ENCODE assay signal across 23 mouse cellular contexts in the genomic region with DNA sequence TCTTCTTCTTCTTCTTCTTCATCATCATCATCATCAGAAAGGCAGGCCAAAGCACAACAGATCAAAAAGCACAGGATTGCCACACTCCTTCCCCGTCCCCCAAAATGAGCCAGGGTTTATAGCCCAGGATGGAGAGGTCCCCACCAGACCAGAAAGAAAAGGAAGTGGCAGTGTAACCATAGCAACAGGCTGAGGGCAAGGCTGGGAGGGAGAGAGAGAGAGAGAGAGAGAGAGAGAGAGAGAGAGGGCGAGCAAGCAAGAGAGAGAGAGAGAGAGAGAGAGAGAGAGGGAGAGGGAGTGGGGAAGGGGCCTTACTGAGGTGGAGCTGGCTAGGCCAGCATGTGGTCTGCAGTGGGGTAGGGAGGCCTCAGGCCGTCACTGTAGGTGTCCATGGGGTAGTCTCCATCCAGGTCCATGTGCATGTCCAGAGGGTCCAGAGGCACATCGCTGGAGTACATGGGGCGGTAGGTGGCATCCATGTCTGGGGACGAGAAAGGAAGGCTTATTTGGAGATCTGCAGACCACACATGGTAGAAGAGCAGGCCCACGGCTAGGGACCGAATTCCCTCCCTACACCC. TPM values are rescaled to one million over a fixed set of nuclear protein-coding genes. Genes with fewer than 3 reads are reported as not detected.
DNase-seq lines count a peak whose midpoint lies in the region; ATAC-seq lines count a peak whose summit lies in the region.
"Had no signal": no experiment of that assay in that cellular context is flagged by ENCODE, and none has a peak within 500 bp of the region (broad histone marks: within the 10 kb centered on the region; RNA-seq: fewer than 3 reads in every experiment).

No protein-coding gene starts in this region.

- peak; percentile 30 for DNase-seq in midbrain, embryonic 10.5 days (ENCODE audit: low spot score)
- peak; percentile 32 for DNase-seq in MEL-GATA-1-ER (ENCODE audit: extremely low read depth, low read depth)
- peak; percentile 49 for DNase-seq in midbrain, embryonic 14.5 days
- DNase-seq in layer of hippocampus, postnatal 36 days: no peak
- no peak for DNase-seq in thymus, adult 18-20 months
- DNase-seq: adrenal gland, postnatal 36 days; cerebellum, postnatal 10 days; gastrocnemius, postnatal 10 days; heart, postnatal 14 days; kidney, postnatal 10 days; thymus, postnatal 14 days had no signal

- 72% methylated on average over 7 of the region's 8 CpGs for WGBS in midbrain, embryonic 10.5 days
- WGBS in midbrain, embryonic 16.5 days: 68% methylated on average over 7 of the region's 8 CpGs
- 66% methylated on average over 7 of the region's 8 CpGs for WGBS in hindbrain, embryonic 13.5 days
- 65% methylated on average over 7 of the region's 8 CpGs for WGBS in midbrain, embryonic 14.5 days
- 73% methylated on average over 8 of the region's 8 CpGs for WGBS in intestine, embryonic 15.5 days

- peaks cover 10% of the 10 kb centered on the region for H3K4me1 ChIP-seq in midbrain, embryonic 10.5 days
- no peaks in the 10 kb centered on the region; the same call in 1 of the 2 replicates for H3K4me1 ChIP-seq in midbrain, embryonic 16.5 days (ENCODE audit: control insufficient read depth, insufficient read depth, low read length)
- no peaks in the 10 kb centered on the region for H3K4me1 ChIP-seq in hindbrain, embryonic 13.5 days (replicated peaks)
- H3K4me1 ChIP-seq in midbrain, embryonic 14.5 days (ENCODE audit: control insufficient read depth, insufficient read depth, low read length): no peaks in the 10 kb centered on the region
- no peaks in the 10 kb centered on the region for H3K4me1 ChIP-seq in intestine, embryonic 15.5 days (replicated peaks)
- H3K4me1 ChIP-seq: embryonic facial prominence, embryonic 15.5 days; forebrain, embryonic 15.5 days; lung, embryonic 15.5 days had no signal

- 0 out of 2 replicates have a peak overlapping the region, but pooled peaks have one; percentile 10 for H3K27ac ChIP-seq in midbrain, embryonic 10.5 days (replicated peaks)
- no peak overlapping the region for H3K27ac ChIP-seq in midbrain, embryonic 16.5 days (ENCODE audit: low read length)
- H3K27ac ChIP-seq in hindbrain, embryonic 13.5 days: no peak overlapping the region
- no peak overlapping the region for H3K27ac ChIP-seq in midbrain, embryonic 14.5 days (replicated peaks; ENCODE audit: low read depth, low read length)
- no peak overlapping the region for H3K27ac ChIP-seq in intestine, embryonic 15.5 days
- H3K27ac ChIP-seq: embryonic facial prominence, embryonic 15.5 days; forebrain, embryonic 15.5 days; liver, embryonic 12.5 days; lung, embryonic 15.5 days had no signal

- no peak overlapping the region for H3K9ac ChIP-seq in midbrain, embryonic 16.5 days (ENCODE audit: low read depth, low read length)
- no peak overlapping the region for H3K9ac ChIP-seq in hindbrain, embryonic 13.5 days
- H3K9ac ChIP-seq in midbrain, embryonic 14.5 days (replicated peaks; ENCODE audit: low read length): no peak overlapping the region
- no peak overlapping the region for H3K9ac ChIP-seq in intestine, embryonic 15.5 days
- H3K9ac ChIP-seq: embryonic facial prominence, embryonic 15.5 days; forebrain, embryonic 15.5 days; liver, embryonic 12.5 days; lung, embryonic 15.5 days had no signal

- no peak for ATAC-seq in midbrain, embryonic 16.5 days
- peak; percentile 32; the same call in 1 of the 2 replicates for ATAC-seq in hindbrain, embryonic 13.5 days (ENCODE audit: low FRiP score)
- no peak for ATAC-seq in midbrain, embryonic 14.5 days (ENCODE audit: low FRiP score, low TSS enrichment)
- ATAC-seq in intestine, embryonic 15.5 days: no peak
- ATAC-seq: CD4-positive, CD25-positive, alpha-beta regulatory T cell, adult 4 months; forebrain, embryonic 15.5 days; intestine, postnatal 0 days; liver, embryonic 12.5 days; Patski had no signal

- H3K9me3 ChIP-seq in midbrain, embryonic 10.5 days (replicated peaks): no peaks in the 10 kb centered on the region
- H3K9me3 ChIP-seq in midbrain, embryonic 16.5 days (replicated peaks; ENCODE audit: control insufficient read depth, low read length, poor library complexity, severe bottlenecking): no peaks in the 10 kb centered on the region
- H3K9me3 ChIP-seq in hindbrain, embryonic 13.5 days: no peaks in the 10 kb centered on the region
- no peaks in the 10 kb centered on the region for H3K9me3 ChIP-seq in midbrain, embryonic 14.5 days (ENCODE audit: control insufficient read depth, low read length)
- H3K9me3 ChIP-seq in intestine, embryonic 15.5 days: no peaks in the 10 kb centered on the region
- H3K9me3 ChIP-seq: embryonic facial prominence, embryonic 15.5 days; forebrain, embryonic 15.5 days; liver, embryonic 12.5 days; lung, embryonic 15.5 days; megakaryocyte, embryonic 14.5 days had no signal

- peaks cover 16% of the 10 kb centered on the region for H3K36me3 ChIP-seq in midbrain, embryonic 10.5 days
- peaks cover 49% of the 10 kb centered on the region for H3K36me3 ChIP-seq in midbrain, embryonic 16.5 days (ENCODE audit: control insufficient read depth, insufficient read depth, low read length)
- peaks cover 71% of the 10 kb centered on the region for H3K36me3 ChIP-seq in hindbrain, embryonic 13.5 days
- peaks cover 68% of the 10 kb centered on the region for H3K36me3 ChIP-seq in midbrain, embryonic 14.5 days (ENCODE audit: control insufficient read depth, insufficient read depth, low read length)
- H3K36me3 ChIP-seq in intestine, embryonic 15.5 days: peaks cover 47% of the 10 kb centered on the region

- no peak overlapping the region for H3K4me3 ChIP-seq in midbrain, embryonic 10.5 days
- no peak overlapping the region for H3K4me3 ChIP-seq in midbrain, embryonic 16.5 days (ENCODE audit: low read depth, low read length)
- no peak overlapping the region for H3K4me3 ChIP-seq in hindbrain, embryonic 13.5 days
- no peak overlapping the region for H3K4me3 ChIP-seq in midbrain, embryonic 14.5 days (replicated peaks; ENCODE audit: low read depth, low read length)
- H3K4me3 ChIP-seq in intestine, embryonic 15.5 days (replicated peaks): no peak overlapping the region
- H3K4me3 ChIP-seq: embryonic facial prominence, embryonic 15.5 days; forebrain, embryonic 15.5 days; liver, embryonic 12.5 days; lung, embryonic 15.5 days; megakaryocyte, embryonic 14.5 days had no signal

- no peaks in the 10 kb centered on the region for H3K27me3 ChIP-seq in midbrain, embryonic 10.5 days (ENCODE audit: low read depth, poor library complexity, severe bottlenecking)
- no peaks in the 10 kb centered on the region for H3K27me3 ChIP-seq in midbrain, embryonic 16.5 days (ENCODE audit: control insufficient read depth, insufficient read depth, low read depth, low read length)
- H3K27me3 ChIP-seq in hindbrain, embryonic 13.5 days: no peaks in the 10 kb centered on the region
- H3K27me3 ChIP-seq in midbrain, embryonic 14.5 days (ENCODE audit: control insufficient read depth, insufficient read depth, low read length): no peaks in the 10 kb centered on the region
- no peaks in the 10 kb centered on the region for H3K27me3 ChIP-seq in intestine, embryonic 15.5 days (replicated peaks)
- H3K27me3 ChIP-seq: embryonic facial prominence, embryonic 15.5 days; forebrain, embryonic 15.5 days; liver, embryonic 12.5 days; lung, embryonic 15.5 days; Patski had no signal

- H3K4me2 ChIP-seq in midbrain, embryonic 16.5 days (ENCODE audit: low read length): no peak overlapping the region
- H3K4me2 ChIP-seq in hindbrain, embryonic 13.5 days: no peak overlapping the region
- H3K4me2 ChIP-seq in midbrain, embryonic 14.5 days (ENCODE audit: low read length): no peak overlapping the region
- H3K4me2 ChIP-seq in intestine, embryonic 15.5 days (replicated peaks): no peak overlapping the region
- H3K4me2 ChIP-seq: embryonic facial prominence, embryonic 15.5 days; forebrain, embryonic 15.5 days; liver, embryonic 12.5 days; lung, embryonic 15.5 days had no signal

RNA-seq across cellular contexts. Expression of a gene that starts 16.1 kb away (rescaled TPM):
- 36.6 and 40.2 TPM in 2 replicates for polyA plus RNA-seq in midbrain, embryonic 10.5 days (2016; fragmentation: Nextera tagmentation; extraction: Ambion mirVana)
- polyA plus RNA-seq in midbrain, embryonic 16.5 days (2015; fragmentation: Nextera tagmentation; extraction: Ambion mirVana): 417 and 440 TPM in 2 replicates
- polyA plus RNA-seq in hindbrain, embryonic 13.5 days (2015; fragmentation: Nextera tagmentation; extraction: Ambion mirVana): 94.1 and 94.4 TPM in 2 replicates
- polyA plus RNA-seq in midbrain, embryonic 14.5 days (2014; fragmentation: Nextera tagmentation; extraction: Ambion mirVana): 108 and 170 TPM in 2 replicates
- total RNA-seq in layer of hippocampus, postnatal 36 days (2021): 100 to 1,000 TPM; 148 to 154 TPM
- polyA plus RNA-seq in intestine, embryonic 15.5 days (2015; fragmentation: Nextera tagmentation; extraction: Ambion mirVana): 13.9 and 15.5 TPM in 2 replicates

RNA-seq across cellular contexts. Expression of a gene that starts 25.5 kb away (rescaled TPM):
- 32.4 and 41.8 TPM in 2 replicates for polyA plus RNA-seq in midbrain, embryonic 10.5 days (2016; fragmentation: Nextera tagmentation; extraction: Ambion mirVana)
- polyA plus RNA-seq in midbrain, embryonic 16.5 days (2015; fragmentation: Nextera tagmentation; extraction: Ambion mirVana): 99.7 and 109 TPM in 2 replicates
- 65.5 and 73.9 TPM in 2 replicates for polyA plus RNA-seq in hindbrain, embryonic 13.5 days (2015; fragmentation: Nextera tagmentation; extraction: Ambion mirVana)
- 70.0 and 75.2 TPM in 2 replicates for polyA plus RNA-seq in midbrain, embryonic 14.5 days (2014; fragmentation: Nextera tagmentation; extraction: Ambion mirVana)
- 10 to 100 TPM; 36.5 to 39.8 TPM for total RNA-seq in layer of hippocampus, postnatal 36 days (2021)
- 133 and 139 TPM in 2 replicates for polyA plus RNA-seq in intestine, embryonic 15.5 days (2015; fragmentation: Nextera tagmentation; extraction: Ambion mirVana)

RNA-seq across cellular contexts. Expression of a gene that starts 37.9 kb away (rescaled TPM):
- 0.56 TPM in 1 of 2 replicates, not detected in the other for polyA plus RNA-seq in midbrain, embryonic 10.5 days (2016; fragmentation: Nextera tagmentation; extraction: Ambion mirVana)
- polyA plus RNA-seq in midbrain, embryonic 16.5 days (2015; fragmentation: Nextera tagmentation; extraction: Ambion mirVana): 0.46 and 1.6 TPM in 2 replicates
- 0.66 and 1.7 TPM in 2 replicates for polyA plus RNA-seq in hindbrain, embryonic 13.5 days (2015; fragmentation: Nextera tagmentation; extraction: Ambion mirVana)
- 0.93 and 1.3 TPM in 2 replicates for polyA plus RNA-seq in midbrain, embryonic 14.5 days (2014; fragmentation: Nextera tagmentation; extraction: Ambion mirVana)
- total RNA-seq in layer of hippocampus, postnatal 36 days (2021): not detected
- 2.1 and 2.4 TPM in 2 replicates for polyA plus RNA-seq in intestine, embryonic 15.5 days (2015; fragmentation: Nextera tagmentation; extraction: Ambion mirVana)
- total RNA-seq: adrenal gland, postnatal 36 days; gastrocnemius, postnatal 10 days; heart, postnatal 14 days; left cerebral cortex, postnatal 36 days had no signal
- polyA plus RNA-seq: CD4-positive, CD25-positive, alpha-beta regulatory T cell, adult 4 months; liver, embryonic 12.5 days; lung, embryonic 15.5 days; Patski had no signal

RNA-seq across cellular contexts. Expression of a gene that starts 42.6 kb away (rescaled TPM):
- 23.4 and 26.8 TPM in 2 replicates for polyA plus RNA-seq in midbrain, embryonic 10.5 days (2016; fragmentation: Nextera tagmentation; extraction: Ambion mirVana)
- 20.7 and 20.8 TPM in 2 replicates for polyA plus RNA-seq in midbrain, embryonic 16.5 days (2015; fragmentation: Nextera tagmentation; extraction: Ambion mirVana)
- polyA plus RNA-seq in hindbrain, embryonic 13.5 days (2015; fragmentation: Nextera tagmentation; extraction: Ambion mirVana): 17.6 and 20.2 TPM in 2 replicates
- 13.9 and 16.4 TPM in 2 replicates for polyA plus RNA-seq in midbrain, embryonic 14.5 days (2014; fragmentation: Nextera tagmentation; extraction: Ambion mirVana)
- total RNA-seq in layer of hippocampus, postnatal 36 days (2021): 1 to 10 TPM; 8.7 to 9.4 TPM
- polyA plus RNA-seq in intestine, embryonic 15.5 days (2015; fragmentation: Nextera tagmentation; extraction: Ambion mirVana): 44.1 and 45.4 TPM in 2 replicates
- polyA plus RNA-seq: CD4-positive, CD25-positive, alpha-beta regulatory T cell, adult 4 months had no signal

RNA-seq across cellular contexts. Expression of a gene that starts 43.4 kb away (rescaled TPM):
- polyA plus RNA-seq in midbrain, embryonic 10.5 days (2016; fragmentation: Nextera tagmentation; extraction: Ambion mirVana): 44.6 and 49.7 TPM in 2 replicates
- 19.3 and 19.6 TPM in 2 replicates for polyA plus RNA-seq in midbrain, embryonic 16.5 days (2015; fragmentation: Nextera tagmentation; extraction: Ambion mirVana)
- 27.2 and 32.3 TPM in 2 replicates for polyA plus RNA-seq in hindbrain, embryonic 13.5 days (2015; fragmentation: Nextera tagmentation; extraction: Ambion mirVana)
- 9.0 and 20.1 TPM in 2 replicates for polyA plus RNA-seq in midbrain, embryonic 14.5 days (2014; fragmentation: Nextera tagmentation; extraction: Ambion mirVana)
- 1 to 10 TPM; 4.4 to 5.0 TPM for total RNA-seq in layer of hippocampus, postnatal 36 days (2021)
- polyA plus RNA-seq in intestine, embryonic 15.5 days (2015; fragmentation: Nextera tagmentation; extraction: Ambion mirVana): 84.2 and 86.6 TPM in 2 replicates
- polyA plus RNA-seq: CD4-positive, CD25-positive, alpha-beta regulatory T cell, adult 4 months had no signal

Comparison
In these comparisons a context has a peak if more than half of its experiments do, and no peak if none do; other contexts are left out.
1. DNase-seq: peak in midbrain, embryonic 10.5 days (single experiment), MEL-GATA-1-ER (single experiment) and midbrain, embryonic 14.5 days (single experiment); none in layer of hippocampus, postnatal 36 days (0 of 2) and thymus, adult 18-20 months (0 of 2).